Mouse (Mus musculus): ENCODE data around the gene BC003965.

GRCm38 (mm10) chr17:25135622-25136021 lies 48.7 kb upstream of the BC003965 start:
- TF ChIP-seq CTCF (IDR thresholded peaks at IDR 0.05; ENCODE audit: control insufficient read depth, insufficient read depth, insufficient replicate concordance, low read depth, low read length), result no peak
- TF ChIP-seq POLR2A (IDR thresholded peaks at IDR 0.05; ENCODE audit: control insufficient read depth, low read depth, low read length), result no peak

Data from testis, adult 2 months (tissue).